Mouse (Mus musculus): Measurements from ENCODE around the gene Pde4b.
A peak's percentile ranks its signal among the peaks of the same experiment; 100 is the strongest.

The Pde4b gene

DNA sequence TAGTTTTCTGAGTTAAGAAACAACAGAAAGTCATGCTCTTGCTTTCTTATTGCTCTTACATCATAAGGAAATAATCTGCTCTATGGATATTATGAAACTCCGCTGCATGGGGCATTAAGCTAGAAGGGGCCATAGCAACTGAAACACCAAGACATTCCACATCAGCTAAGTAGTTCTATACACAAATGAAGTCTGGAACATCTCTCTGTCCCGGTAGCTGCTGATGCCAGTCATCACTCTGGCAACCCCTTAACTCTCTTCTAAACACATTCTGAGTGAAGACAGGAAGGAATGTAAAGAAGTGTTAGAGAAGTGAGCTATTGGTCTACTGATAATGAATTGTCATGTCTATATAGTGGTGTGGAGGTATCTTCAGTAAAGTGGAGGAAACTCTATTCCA is 88.6 kb downstream of the Pde4b start:
- DNase-seq (ENCODE audit: extremely low read depth, insufficient read length, low spot score): no peak

DNA sequence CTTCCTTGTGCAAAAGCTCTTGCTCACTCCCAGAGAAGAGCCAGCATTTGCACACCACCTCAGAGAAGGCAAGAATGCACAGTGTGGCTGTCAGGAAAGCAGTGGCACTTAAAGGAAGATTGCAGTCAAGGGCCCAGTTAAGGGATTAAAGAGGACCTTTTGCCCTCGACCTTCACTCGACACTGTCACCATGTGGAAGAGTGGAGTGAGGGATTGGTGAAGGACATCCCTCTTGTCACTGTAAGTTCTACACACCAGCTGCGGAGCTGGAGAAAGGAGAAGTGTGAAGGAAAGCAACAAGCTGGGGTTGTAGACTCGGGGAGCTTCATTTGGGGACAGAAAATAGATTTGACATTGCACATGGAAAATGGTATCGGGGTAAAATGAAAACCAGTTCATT is 89.9 kb downstream of the Pde4b start:
- DNase-seq (ENCODE audit: extremely low read depth, insufficient read length, low spot score): no peak

- DNase-seq (ENCODE audit: extremely low read depth, insufficient read length, low spot score): no peak
Observed at GRCm38 (mm10) chr4:102186888-102187287, 99.5 kb downstream of the Pde4b start.

DNA sequence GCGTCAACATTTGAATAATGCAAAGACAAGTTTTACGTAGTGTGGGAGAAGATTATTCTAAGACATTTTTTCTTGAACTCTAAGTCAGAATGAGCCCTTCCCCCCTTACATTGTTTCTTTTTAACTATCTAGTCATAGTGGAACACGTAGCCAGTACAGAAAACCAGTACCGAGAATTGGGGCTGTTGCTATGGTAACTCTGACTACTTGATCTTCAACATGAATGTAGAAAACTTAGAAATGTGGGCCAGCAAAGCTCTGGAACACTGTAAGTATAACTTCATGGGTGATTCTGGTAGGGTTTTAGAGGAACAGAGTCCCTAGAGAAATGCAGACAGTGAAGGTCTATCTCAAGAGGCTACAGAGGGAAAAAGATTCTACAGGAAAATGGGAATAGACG is 110.4 kb downstream of the Pde4b start:
- DNase-seq (ENCODE audit: extremely low read depth, insufficient read length, low spot score): no peak

GRCm38 (mm10) chr4:102209773-102210172 is 122.4 kb downstream of the Pde4b start:
- no peak for DNase-seq (ENCODE audit: extremely low read depth, insufficient read length, low spot score)

DNA sequence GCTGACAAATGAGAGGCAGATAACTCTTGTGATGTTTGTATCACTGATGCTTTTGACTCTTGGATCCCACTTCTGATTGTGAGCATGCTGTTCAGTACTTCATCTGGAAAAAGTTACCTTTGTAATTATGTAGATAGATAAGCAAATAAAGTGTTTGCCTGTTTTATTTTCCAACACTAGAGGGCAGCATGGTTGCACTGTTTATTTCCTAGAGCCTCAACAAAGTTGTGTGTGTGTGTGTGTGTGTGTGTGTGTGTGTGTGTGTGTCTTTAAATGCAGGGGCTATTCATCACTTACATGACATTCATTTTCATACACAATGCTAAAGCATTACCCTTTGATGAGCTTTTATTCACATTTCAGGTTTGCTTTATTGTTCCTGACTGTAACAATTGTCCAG is 139.4 kb downstream of the Pde4b start:
- DNase-seq (ENCODE audit: extremely low read depth, insufficient read length, low spot score): no peak

DNA sequence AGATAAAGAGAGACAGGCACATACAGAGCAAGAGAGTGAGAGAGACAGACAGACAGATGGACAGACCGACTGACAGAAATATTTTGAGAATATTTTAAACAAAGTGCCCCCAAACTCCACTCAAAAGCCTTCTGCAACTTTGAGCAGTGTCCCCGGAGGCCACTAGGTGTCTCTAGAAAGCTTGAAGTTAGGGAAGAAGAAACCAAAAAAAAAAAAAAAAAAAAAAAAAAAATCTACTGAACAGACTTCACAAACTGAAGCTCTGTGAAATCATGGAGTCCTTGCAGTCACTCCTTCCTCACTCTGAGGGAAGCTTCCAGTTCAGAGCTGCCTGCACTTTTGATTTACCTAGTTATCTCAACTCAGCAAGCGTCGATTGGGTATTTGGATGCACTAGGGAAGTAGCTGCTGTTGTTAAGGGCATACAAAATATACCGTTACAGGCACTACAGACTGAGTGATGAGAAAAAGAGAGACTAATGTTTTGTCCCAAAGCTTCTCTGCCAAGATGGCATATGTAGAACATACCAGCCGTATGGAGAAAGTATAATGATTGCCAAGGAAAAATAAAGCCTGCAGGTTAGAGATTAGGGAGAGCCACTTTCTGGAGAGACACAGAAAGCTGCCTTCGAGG is 141.7 kb downstream of the Pde4b start:
- DNase-seq (ENCODE audit: extremely low read depth, insufficient read length, low spot score): peak; percentile 6

GRCm38 (mm10) chr4:102230898-102231297 is 143.6 kb downstream of the Pde4b start:
- DNase-seq (ENCODE audit: extremely low read depth, insufficient read length, low spot score): no peak

DNA sequence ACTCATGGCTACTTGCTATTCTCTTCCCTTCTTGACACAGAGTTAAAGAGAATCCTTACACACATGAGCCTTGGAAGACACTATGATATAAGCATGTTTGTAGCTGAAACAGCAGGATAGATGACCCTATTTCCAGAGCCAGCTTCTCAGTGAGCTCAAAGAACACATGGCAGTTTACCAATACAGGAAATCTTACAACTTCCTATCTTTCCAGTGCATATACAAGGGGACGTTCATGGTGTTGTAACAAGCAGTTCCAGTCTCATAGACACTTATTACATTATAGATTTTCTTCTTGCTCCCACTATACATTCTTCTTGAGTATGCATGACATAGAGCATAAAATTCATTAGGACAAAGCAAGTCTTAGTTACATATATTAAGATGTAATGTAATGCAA is 146.3 kb downstream of the Pde4b start:
- DNase-seq (ENCODE audit: extremely low read depth, insufficient read length, low spot score): no peak

DNA sequence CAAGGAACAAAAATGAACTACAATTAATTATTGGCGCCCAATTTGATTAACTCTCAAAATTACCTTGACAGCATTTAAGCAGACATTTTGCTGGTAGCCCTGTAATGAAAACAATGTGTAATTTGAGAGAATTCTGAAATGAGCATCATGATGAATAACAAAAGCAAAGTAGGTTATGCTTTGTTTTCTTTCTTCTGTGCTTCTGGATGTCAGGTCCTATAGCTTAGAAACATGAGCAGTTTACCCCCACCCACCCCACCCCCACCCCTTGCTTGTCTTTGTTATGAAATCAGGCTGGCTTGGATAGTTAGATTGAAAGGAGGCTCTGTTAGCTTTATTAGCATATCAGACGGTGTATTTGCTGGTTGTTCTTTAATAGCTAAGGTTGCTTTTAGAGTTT is 147.8 kb downstream of the Pde4b start:
- DNase-seq (ENCODE audit: extremely low read depth, insufficient read length, low spot score): no peak

GRCm38 (mm10) chr4:102239102-102239501 is 151.8 kb downstream of the Pde4b start:
- DNase-seq (ENCODE audit: extremely low read depth, insufficient read length, low spot score): no peak

DNA sequence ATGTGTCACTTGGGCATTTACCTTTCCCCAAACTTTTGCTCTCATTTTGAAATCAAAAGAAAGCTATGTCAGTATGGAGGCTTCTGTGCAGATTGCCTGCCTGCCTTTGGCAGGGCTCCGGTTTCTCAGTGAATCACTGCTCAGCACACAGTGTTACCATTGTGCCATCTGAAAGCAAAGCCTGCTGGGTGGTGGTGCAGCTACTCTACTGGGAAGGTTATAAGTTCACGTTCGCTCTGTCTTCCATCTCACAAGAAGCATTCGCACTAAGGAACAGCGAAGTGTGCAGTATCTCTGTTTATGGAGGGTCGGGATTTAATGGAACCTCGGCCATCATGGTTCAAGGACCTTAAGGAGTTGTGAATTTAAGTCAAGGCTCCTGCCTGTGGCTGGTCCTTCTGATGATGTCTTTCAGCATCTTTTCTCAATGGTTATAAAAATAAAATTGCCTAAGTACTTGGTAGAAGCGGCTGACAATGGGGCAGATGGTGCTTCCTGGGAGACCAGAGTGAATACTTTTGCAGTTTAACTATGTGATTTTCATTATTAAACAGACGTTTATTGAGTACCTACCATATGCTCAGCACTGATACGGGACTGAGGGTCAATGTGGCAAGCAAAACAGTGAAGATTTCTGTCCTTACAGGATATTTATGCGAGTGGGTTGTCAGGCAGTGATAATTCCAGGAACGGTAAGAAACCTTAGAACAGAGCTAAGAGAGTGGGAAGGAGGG is 152.5 kb downstream of the Pde4b start:
- no peak for DNase-seq (ENCODE audit: extremely low read depth, insufficient read length, low spot score)

- no peak for DNase-seq (ENCODE audit: extremely low read depth, insufficient read length, low spot score)
Observed at GRCm38 (mm10) chr4:102240754-102241427, 153.5 kb downstream of the Pde4b start.

DNA sequence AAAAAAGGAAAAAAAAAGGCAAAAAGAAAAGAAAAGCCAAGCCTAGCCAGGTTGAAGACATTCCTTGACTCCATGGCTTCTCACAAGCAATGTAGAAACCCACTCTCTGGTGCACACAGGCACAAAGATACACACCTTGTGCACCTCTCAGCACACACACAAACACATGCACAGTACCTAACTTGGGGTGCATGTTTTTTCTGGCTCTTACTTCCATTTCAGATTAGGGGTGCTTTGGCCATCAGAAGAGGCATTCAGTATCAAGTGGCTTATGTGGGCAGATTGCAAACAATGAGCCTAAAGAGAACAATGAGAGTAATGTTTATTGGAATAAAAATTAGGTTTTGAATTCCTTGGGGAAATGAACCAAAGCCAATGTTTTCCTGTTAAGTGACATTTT is 166.7 kb downstream of the Pde4b start:
- DNase-seq (ENCODE audit: extremely low read depth, insufficient read length, low spot score): no peak

DNA sequence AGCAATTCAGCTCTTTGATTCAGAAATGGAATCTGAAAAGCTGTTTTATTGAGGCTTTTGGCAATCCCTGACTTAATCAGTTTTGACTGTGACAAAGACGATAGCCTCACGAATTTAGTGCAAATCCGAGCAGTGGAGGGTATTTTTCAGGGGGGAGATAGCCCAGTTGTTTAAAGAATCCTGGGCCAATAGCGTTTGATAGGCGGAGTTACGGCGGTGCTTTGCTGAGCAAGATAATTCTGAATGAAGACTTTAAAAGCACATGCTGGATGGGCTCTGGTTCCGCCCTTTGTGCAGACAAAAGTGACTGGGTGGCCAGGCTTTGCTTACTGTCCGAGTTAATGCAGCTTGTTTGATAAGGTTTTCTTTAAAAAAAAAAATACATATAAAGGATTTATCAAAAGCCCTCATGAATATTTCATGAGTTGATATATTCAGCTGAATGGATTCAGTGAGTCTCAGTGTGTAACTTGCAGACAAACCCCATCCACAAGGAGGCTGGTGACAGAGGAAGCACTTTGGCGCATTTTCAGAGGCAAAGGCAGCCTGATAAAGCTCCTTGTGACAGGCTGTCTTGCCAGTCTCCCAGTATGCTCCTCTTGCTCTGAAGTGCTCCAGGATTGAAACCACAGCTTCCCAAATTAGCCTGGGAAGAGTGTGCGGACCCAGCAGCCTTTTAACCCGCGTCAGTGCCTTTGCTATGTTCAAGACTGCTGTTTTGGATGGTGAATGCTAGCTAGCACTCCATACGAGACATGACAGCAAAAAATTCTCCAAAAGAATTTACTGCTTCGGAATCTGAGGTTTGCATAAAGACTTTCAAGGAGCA is 167.3 kb downstream of the Pde4b start:
- DNase-seq (ENCODE audit: extremely low read depth, insufficient read length, low spot score): no peak

DNA sequence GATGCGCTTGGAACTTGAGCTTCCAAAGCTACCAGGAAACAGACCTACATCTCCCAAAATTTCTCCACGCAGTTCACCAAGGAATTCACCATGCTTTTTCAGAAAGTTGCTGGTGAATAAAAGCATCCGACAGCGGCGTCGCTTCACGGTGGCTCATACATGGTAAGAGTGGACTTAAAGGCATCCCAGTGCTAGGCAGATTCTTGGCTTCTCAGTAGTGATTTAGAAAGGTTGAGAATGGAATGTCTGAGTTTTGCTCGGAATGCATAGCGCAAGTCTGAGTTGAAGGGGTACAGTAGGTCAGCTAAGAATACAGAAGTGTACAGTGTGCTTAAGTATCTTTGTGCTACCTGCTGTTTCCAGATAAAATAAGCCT is 167.9 kb downstream of the Pde4b start:
- no peak for DNase-seq (ENCODE audit: extremely low read depth, insufficient read length, low spot score)

GRCm38 (mm10) chr4:102256170-102256960 is 169.0 kb downstream of the Pde4b start:
- no peak for DNase-seq (ENCODE audit: extremely low read depth, insufficient read length, low spot score)

DNA sequence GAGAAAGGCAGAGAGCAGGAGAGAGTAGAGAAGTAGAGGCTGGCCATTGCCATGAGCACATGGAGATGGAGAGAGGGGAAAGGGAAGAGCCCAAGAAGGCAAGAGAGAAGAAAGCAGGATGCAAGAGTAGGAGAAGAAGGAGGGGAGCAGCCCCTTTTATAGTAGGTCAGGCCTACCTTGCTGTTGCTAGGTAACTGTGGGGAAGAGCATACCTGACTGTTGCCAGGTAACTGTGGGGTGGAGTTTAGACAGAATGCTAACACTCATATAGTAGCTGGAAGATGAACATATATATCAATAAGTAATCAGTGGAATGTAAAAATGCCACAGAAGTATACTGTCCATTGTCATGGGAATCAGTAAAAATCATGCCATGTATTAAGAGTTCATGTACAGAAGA is 172.9 kb downstream of the Pde4b start:
- DNase-seq (ENCODE audit: extremely low read depth, insufficient read length, low spot score): no peak

DNA sequence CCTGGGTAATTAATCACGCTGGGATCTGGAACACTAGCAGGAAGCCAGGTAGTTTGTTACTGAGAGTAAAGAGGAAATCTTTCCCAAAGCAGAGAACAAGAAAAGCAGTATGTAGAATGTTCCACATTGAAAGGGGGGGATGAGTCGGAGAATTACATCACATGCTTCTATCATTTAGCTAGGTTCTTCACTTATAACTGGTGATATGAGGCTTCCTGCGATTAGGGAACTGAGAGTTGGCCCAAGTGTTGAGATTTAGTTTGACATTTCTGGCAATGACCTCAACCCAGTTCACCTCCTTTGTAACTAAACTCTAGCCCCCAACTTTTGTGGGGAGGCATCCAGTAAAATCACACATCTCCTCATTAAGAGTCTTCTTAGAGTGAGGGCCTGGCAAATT is 185.0 kb downstream of the Pde4b start:
- no peak for DNase-seq (ENCODE audit: extremely low read depth, insufficient read length, low spot score)

DNA sequence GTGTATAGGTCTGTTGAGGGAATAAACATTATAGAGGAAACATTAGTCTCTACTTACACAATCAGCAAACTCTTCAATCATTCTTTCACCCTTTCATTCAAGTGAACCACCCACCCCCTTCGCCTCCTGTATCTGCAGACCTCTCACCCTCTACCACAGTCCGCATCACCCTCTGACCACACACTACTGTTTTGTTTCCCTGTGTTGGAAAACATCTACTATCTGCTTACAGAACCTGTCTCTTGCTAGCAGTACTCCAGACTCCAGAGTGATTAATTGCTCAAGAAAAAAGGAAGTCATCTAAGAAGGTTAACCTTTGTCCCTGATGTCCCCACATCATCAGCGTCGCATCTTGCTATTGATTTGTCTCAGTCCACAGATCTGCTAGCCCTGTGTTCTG is 185.4 kb downstream of the Pde4b start:
- no peak for DNase-seq (ENCODE audit: extremely low read depth, insufficient read length, low spot score)
